Mouse (Mus musculus): ENCODE results near the gene Mns1. TPM values are rescaled to one million over a fixed set of nuclear protein-coding genes. Genes with fewer than 3 reads are reported as not detected.

The Mns1 gene
- total RNA-seq, 2 experiments from 2014 or later, result 1.3 to 1.9 TPM

- DNase-seq, result no peak
Measured at GRCm38 (mm10) chr9:72477306-72477705, 39.5 kb downstream of the Mns1 start.

- no peak for DNase-seq
Measured at GRCm38 (mm10) chr9:72479276-72479675, 41.5 kb downstream of the Mns1 start.

- no peak for DNase-seq
Measured at GRCm38 (mm10) chr9:72488523-72488922, 50.7 kb downstream of the Mns1 start.

GRCm38 (mm10) chr9:72489131-72489530, 51.3 kb downstream of the Mns1 start:
- no peak for DNase-seq

- DNase-seq, result peak; percentile 69 to 76
Measured at GRCm38 (mm10) chr9:72491559-72492193, 53.9 kb downstream of the Mns1 start.

GRCm38 (mm10) chr9:72492194-72492565, 54.4 kb downstream of the Mns1 start, which contains the start of gene Tex9:
TSS of gene Tex9 (minus strand) at chr9:72492212.
- DNase-seq, result no peak

- no peak for DNase-seq
Measured at GRCm38 (mm10) chr9:72493465-72493864, 55.7 kb downstream of the Mns1 start.

- DNase-seq, result no peak
Measured at GRCm38 (mm10) chr9:72493984-72494685, 56.3 kb downstream of the Mns1 start.

- DNase-seq, result no peak
Measured at GRCm38 (mm10) chr9:72496691-72497090, 58.9 kb downstream of the Mns1 start.

- no peak for DNase-seq
Measured at GRCm38 (mm10) chr9:72497171-72497570, 59.4 kb downstream of the Mns1 start.

Small RNA genes lying within 50 kb of the gene (microRNA-seq; reads per million reads assigned to microRNA genes)
- 0 reads per million in 2 experiments for gene Gm28010

Other genes starting within 250 kb of the Mns1 start
- 10 to 100 TPM; 53.7 to 60.4 TPM for gene Zfp280d, start 163.2 kb upstream of the Mns1 start, total RNA-seq (2021)
- gene Tex9, start 54.2 kb downstream of the Mns1 start, total RNA-seq (2021), result 1 to 10 TPM; 5.8 to 6.8 TPM
- 10 to 100 TPM; 23.1 to 25.4 TPM for gene Rfx7, start 94.2 kb downstream of the Mns1 start, total RNA-seq (2021)
- gene Nedd4, start 224.3 kb downstream of the Mns1 start, total RNA-seq (2021), result 100 to 1,000 TPM; 297 to 313 TPM

Data from layer of hippocampus, postnatal 36 days (tissue).